Comparison of ENCODE assay signal across 9 mouse cellular contexts in genomic region chr3:37978481-37978880, GRCm38 (mm10).
DNase-seq lines count a peak whose midpoint lies in the region; ATAC-seq lines count a peak whose summit lies in the region.
"Had no signal": no experiment of that assay in that cellular context is flagged by ENCODE, and none has a peak within 500 bp of the region (broad histone marks: within the 10 kb centered on the region; RNA-seq: fewer than 3 reads in every experiment).

No protein-coding gene starts in this region.

- H3K4me1 ChIP-seq in lung, embryonic 16.5 days (replicated peaks; ENCODE audit: control insufficient read depth, insufficient read depth, low read length) = peaks cover 14% of the 10 kb centered on the region
- peaks cover 15% of the 10 kb centered on the region; the same call in 1 of the 2 replicates for H3K4me1 ChIP-seq in neural tube, embryonic 15.5 days

- peak; percentile 99 for DNase-seq in 3T3-L1 (ENCODE audit: low read depth, low spot score)
- peak; percentile 68 for DNase-seq in MEL-GATA-1-ER (ENCODE audit: extremely low read depth, low read depth)
- DNase-seq in cerebellum, adult 8-10 months = peak; percentile 18
- peak; percentile 93 for DNase-seq in gastrocnemius, postnatal 25 days
- DNase-seq in kidney, postnatal 36 days = peak; percentile 84
- peak; percentile 33 for DNase-seq in thymus, postnatal 0 days (ENCODE audit: low spot score)

- H3K36me3 ChIP-seq in lung, embryonic 16.5 days (ENCODE audit: control insufficient read depth, insufficient read depth, low read length) = no peaks in the 10 kb centered on the region
- H3K36me3 ChIP-seq in neural tube, embryonic 15.5 days = no peaks in the 10 kb centered on the region
- H3K36me3 ChIP-seq: embryonic facial prominence, embryonic 12.5 days had no signal

- no peak overlapping the region for H3K27ac ChIP-seq in lung, embryonic 16.5 days (ENCODE audit: low read length)
- no peak overlapping the region for H3K27ac ChIP-seq in neural tube, embryonic 15.5 days (replicated peaks)
- H3K27ac ChIP-seq: embryonic facial prominence, embryonic 12.5 days had no signal

- WGBS in lung, embryonic 16.5 days = 12% methylated on average over 6 of the region's 6 CpGs
- WGBS in neural tube, embryonic 15.5 days = 34% methylated on average over 6 of the region's 6 CpGs

- no peak overlapping the region; the same call in 1 of the 2 replicates for H3K4me2 ChIP-seq in lung, embryonic 16.5 days (ENCODE audit: low read depth, low read length)
- H3K4me2 ChIP-seq in neural tube, embryonic 15.5 days = no peak overlapping the region
- H3K4me2 ChIP-seq: embryonic facial prominence, embryonic 12.5 days had no signal

- no peaks in the 10 kb centered on the region for H3K9me3 ChIP-seq in lung, embryonic 16.5 days (ENCODE audit: control insufficient read depth, low read length)
- H3K9me3 ChIP-seq in neural tube, embryonic 15.5 days (replicated peaks) = no peaks in the 10 kb centered on the region
- H3K9me3 ChIP-seq: embryonic facial prominence, embryonic 12.5 days had no signal

- ATAC-seq in lung, embryonic 16.5 days (ENCODE audit: low read depth) = peak; percentile 50
- ATAC-seq in neural tube, embryonic 15.5 days (ENCODE audit: low FRiP score) = no peak

- no peak overlapping the region for H3K9ac ChIP-seq in lung, embryonic 16.5 days (ENCODE audit: low read length)
- H3K9ac ChIP-seq in neural tube, embryonic 15.5 days (replicated peaks) = no peak overlapping the region
- H3K9ac ChIP-seq: embryonic facial prominence, embryonic 12.5 days had no signal

- H3K4me3 ChIP-seq in lung, embryonic 16.5 days (ENCODE audit: low read length) = no peak overlapping the region
- no peak overlapping the region for H3K4me3 ChIP-seq in neural tube, embryonic 15.5 days (replicated peaks)
- H3K4me3 ChIP-seq: embryonic facial prominence, embryonic 12.5 days had no signal

- no peaks in the 10 kb centered on the region for H3K27me3 ChIP-seq in lung, embryonic 16.5 days (ENCODE audit: control insufficient read depth, insufficient read depth, low read depth, low read length)
- H3K27me3 ChIP-seq in neural tube, embryonic 15.5 days (replicated peaks) = no peaks in the 10 kb centered on the region
- H3K27me3 ChIP-seq: embryonic facial prominence, embryonic 12.5 days had no signal

Comparison
In these comparisons a context has a peak if more than half of its experiments do, and no peak if none do; other contexts are left out.
1. DNase-seq: peak in every context shown above with its lines; median percentile 99 in 3T3-L1; 93 in gastrocnemius, postnatal 25 days; 84 in kidney, postnatal 36 days; 68 in MEL-GATA-1-ER; 33 in thymus, postnatal 0 days; 18 in cerebellum, adult 8-10 months.